8 mouse cellular contexts compared by ENCODE assay signal in the genomic region with DNA sequence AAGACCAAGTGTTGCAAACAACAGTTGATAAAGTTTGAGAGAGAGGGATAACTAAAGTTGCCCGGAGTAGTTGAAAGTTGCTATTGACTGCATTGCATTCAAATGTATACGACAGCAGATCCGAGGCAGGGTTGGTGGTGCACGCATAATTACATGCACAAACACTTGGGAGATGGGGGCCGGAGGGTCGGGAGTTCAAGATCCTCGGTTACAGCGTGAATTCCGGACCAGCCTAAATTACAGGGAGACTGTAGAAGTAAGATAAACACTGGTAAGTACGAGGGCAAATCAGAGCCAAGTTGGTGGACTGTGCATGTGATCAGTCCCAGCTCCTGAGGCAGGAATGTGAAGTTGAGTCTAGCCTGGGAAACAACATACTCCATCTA. TPM values are rescaled to one million over a fixed set of nuclear protein-coding genes. Genes with fewer than 3 reads are reported as not detected.
DNase-seq lines count a peak whose midpoint lies in the region; ATAC-seq and TF ChIP-seq lines count a peak whose summit lies in the region.

No protein-coding gene starts in this region.

- ATAC-seq in neural tube, embryonic 11.5 days (ENCODE audit: insufficient read depth, low FRiP score, low TSS enrichment), result peak; percentile 22; the same call in 1 of the 2 replicates
- no peak; the same call in 1 of the 2 replicates for ATAC-seq in limb, embryonic 13.5 days (ENCODE audit: low FRiP score, low read depth)
- no peak for ATAC-seq in stomach, embryonic 14.5 days (ENCODE audit: insufficient number of reproducible peaks, insufficient read depth, low FRiP score, low read depth)

- WGBS in neural tube, embryonic 11.5 days, result 5% methylated on average over 10 of the region's 10 CpGs
- 2% methylated on average over 10 of the region's 10 CpGs for WGBS in limb, embryonic 13.5 days
- 2% methylated on average over 10 of the region's 10 CpGs for WGBS in stomach, embryonic 14.5 days

- no peak overlapping the region for H3K27ac ChIP-seq in neural tube, embryonic 11.5 days (ENCODE audit: low read depth, low read length)
- no peak overlapping the region for H3K27ac ChIP-seq in embryonic fibroblast, embryonic 13.5 days (ENCODE audit: insufficient read depth, low read length)
- H3K27ac ChIP-seq in limb, embryonic 13.5 days, result no peak overlapping the region
- no peak overlapping the region for H3K27ac ChIP-seq in stomach, embryonic 14.5 days (ENCODE audit: low read length)

- peak overlapping the region; percentile 84 for H3K4me2 ChIP-seq in neural tube, embryonic 11.5 days (ENCODE audit: low read depth)
- H3K4me2 ChIP-seq in limb, embryonic 13.5 days (replicated peaks), result peak overlapping the region; percentile 87
- peak overlapping the region; percentile 82 for H3K4me2 ChIP-seq in stomach, embryonic 14.5 days (replicated peaks; ENCODE audit: low read depth, low read length)

- peak overlapping the region; percentile 87 for H3K9ac ChIP-seq in neural tube, embryonic 11.5 days (ENCODE audit: low read length)
- peak overlapping the region; percentile 87 for H3K9ac ChIP-seq in limb, embryonic 13.5 days
- H3K9ac ChIP-seq in stomach, embryonic 14.5 days (replicated peaks; ENCODE audit: low read depth, low read length), result peak overlapping the region; percentile 63

- no peaks in the 10 kb centered on the region for H3K27me3 ChIP-seq in neural tube, embryonic 11.5 days (ENCODE audit: control insufficient read depth, insufficient read depth, low read length)
- no peaks in the 10 kb centered on the region for H3K27me3 ChIP-seq in limb, embryonic 13.5 days
- no peaks in the 10 kb centered on the region for H3K27me3 ChIP-seq in stomach, embryonic 14.5 days (ENCODE audit: control insufficient read depth, insufficient read depth, low read length)

- H3K9me3 ChIP-seq in neural tube, embryonic 11.5 days (ENCODE audit: control insufficient read depth, low read length), result no peaks in the 10 kb centered on the region
- no peaks in the 10 kb centered on the region for H3K9me3 ChIP-seq in limb, embryonic 13.5 days
- no peaks in the 10 kb centered on the region for H3K9me3 ChIP-seq in stomach, embryonic 14.5 days (ENCODE audit: control insufficient read depth, low read depth, low read length)

- DNase-seq in neural tube, embryonic 11.5 days (ENCODE audit: low spot score), result no peak
- no peak for DNase-seq in neural tube, embryonic 10.5 days (ENCODE audit: extremely low spot score, low spot score)
- DNase-seq in adrenal gland, adult (ENCODE audit: inconsistent age in 2 of 2, low spot score in 1 of 2), result no peak
- DNase-seq in cerebellum, postnatal 4 days (ENCODE audit: low spot score in 2 of 2), result no peak
- DNase-seq in kidney, postnatal 36 days, result no peak

- H3K4me1 ChIP-seq in neural tube, embryonic 11.5 days (ENCODE audit: control insufficient read depth, insufficient read depth, low read length), result peaks cover 5% of the 10 kb centered on the region; the same call in 1 of the 2 replicates
- H3K4me1 ChIP-seq in embryonic fibroblast, embryonic 13.5 days (ENCODE audit: control insufficient read depth, insufficient read depth, low read length), result no peaks in the 10 kb centered on the region
- peaks cover 16% of the 10 kb centered on the region for H3K4me1 ChIP-seq in limb, embryonic 13.5 days
- peaks cover 8% of the 10 kb centered on the region; the same call in 1 of the 2 replicates for H3K4me1 ChIP-seq in stomach, embryonic 14.5 days (ENCODE audit: control insufficient read depth, insufficient read depth, low read length)

- H3K4me3 ChIP-seq in neural tube, embryonic 11.5 days (ENCODE audit: low read depth, low read length), result peak overlapping the region; percentile 98
- peak overlapping the region; percentile 84 for H3K4me3 ChIP-seq in embryonic fibroblast, embryonic 13.5 days (ENCODE audit: insufficient read depth, low read length)
- peak overlapping the region; percentile 98 for H3K4me3 ChIP-seq in limb, embryonic 13.5 days
- peak overlapping the region; percentile 93 for H3K4me3 ChIP-seq in stomach, embryonic 14.5 days (ENCODE audit: low read depth, low read length)

- TF ChIP-seq CTCF in embryonic fibroblast, embryonic 13.5 days (IDR thresholded peaks at IDR 0.05; ENCODE audit: borderline replicate concordance, insufficient read depth, low read length), result no peak

- no peak for TF ChIP-seq POLR2A in embryonic fibroblast, embryonic 13.5 days (IDR thresholded peaks at IDR 0.05; ENCODE audit: low read depth, low read length)

- H3K36me3 ChIP-seq in neural tube, embryonic 11.5 days (ENCODE audit: control insufficient read depth, insufficient read depth, low read length), result no peaks in the 10 kb centered on the region
- H3K36me3 ChIP-seq in limb, embryonic 13.5 days, result peaks cover 34% of the 10 kb centered on the region
- peaks cover 16% of the 10 kb centered on the region for H3K36me3 ChIP-seq in stomach, embryonic 14.5 days (ENCODE audit: control insufficient read depth, insufficient read depth, low read length)

RNA-seq across cellular contexts. Expression of a gene that starts 0.6 kb away (rescaled TPM):
- 77.5 and 85.0 TPM in 2 replicates for polyA plus RNA-seq in neural tube, embryonic 11.5 days (2014; fragmentation: Nextera tagmentation; extraction: Ambion mirVana)
- 50.1 and 79.5 TPM in 2 replicates for polyA plus RNA-seq in embryonic fibroblast, embryonic 13.5 days (2011; ENCODE audit: insufficient read length, low read depth, missing spikeins)
- 52.5 and 53.7 TPM in 2 replicates for polyA plus RNA-seq in limb, embryonic 13.5 days (2015; fragmentation: Nextera tagmentation; extraction: Ambion mirVana)
- 52.3 and 56.8 TPM in 2 replicates for polyA plus RNA-seq in stomach, embryonic 14.5 days (2014; fragmentation: Nextera tagmentation; extraction: Ambion mirVana)

RNA-seq across cellular contexts. Expression of a gene that starts 17.4 kb away (rescaled TPM):
- polyA plus RNA-seq in neural tube, embryonic 11.5 days (2014; fragmentation: Nextera tagmentation; extraction: Ambion mirVana), result 236 and 245 TPM in 2 replicates
- polyA plus RNA-seq in embryonic fibroblast, embryonic 13.5 days (2011; ENCODE audit: insufficient read length, low read depth, missing spikeins), result 69.0 and 76.3 TPM in 2 replicates
- 204 and 238 TPM in 2 replicates for polyA plus RNA-seq in limb, embryonic 13.5 days (2015; fragmentation: Nextera tagmentation; extraction: Ambion mirVana)
- 174 and 178 TPM in 2 replicates for polyA plus RNA-seq in stomach, embryonic 14.5 days (2014; fragmentation: Nextera tagmentation; extraction: Ambion mirVana)

RNA-seq across cellular contexts. Expression of a gene that starts 21.4 kb away (rescaled TPM):
- polyA plus RNA-seq in neural tube, embryonic 11.5 days (2014; fragmentation: Nextera tagmentation; extraction: Ambion mirVana), result 23.1 and 23.2 TPM in 2 replicates
- 27.0 and 27.2 TPM in 2 replicates for polyA plus RNA-seq in embryonic fibroblast, embryonic 13.5 days (2011; ENCODE audit: insufficient read length, low read depth, missing spikeins)
- 33.5 and 34.6 TPM in 2 replicates for polyA plus RNA-seq in limb, embryonic 13.5 days (2015; fragmentation: Nextera tagmentation; extraction: Ambion mirVana)
- polyA plus RNA-seq in stomach, embryonic 14.5 days (2014; fragmentation: Nextera tagmentation; extraction: Ambion mirVana), result 28.7 and 29.6 TPM in 2 replicates
